Mouse (Mus musculus) heart, adult 2 months (tissue): ENCODE measurements at regions not wholly inside any gene's neighbourhood (a gene's known extent, or its start where the extent isn't known, plus 50 kb on each side); places are given as distances from the start of the nearest gene placed in this dataset.

Experiments used
- CTCF ChIP-seq: fragments of 200-600 bp; IDR thresholded peaks from 2 replicates; pipeline ENCODE4 v1.8.1; 2022; ENCODE audit warnings: antibody characterized with exemption, mild to moderate bottlenecking, moderate library complexity
- EP300 ChIP-seq: fragments of 200-500 bp; IDR thresholded peaks from 2 replicates; pipeline ENCODE4 v1.6.1; 2011; ENCODE audit warnings: low read depth, low read length, control low read depth; ENCODE audit not compliant: insufficient read depth

- TF ChIP-seq EP300 (peak; percentile 99), CTCF (no peak)
Observed at GRCm38 (mm10) chr4:47670476-47670875, 196.0 kb downstream of the Sec61b start.
